Mouse (Mus musculus): ENCODE results near the gene Znrf3.

- TF ChIP-seq GATA1 (IDR thresholded peaks at IDR 0.05; ENCODE audit: borderline replicate concordance, low read length) (no peak), FLI1 (IDR thresholded peaks at IDR 0.05; ENCODE audit: low read length) (no peak)
Measured at GRCm38 (mm10) chr11:5353032-5353431, 91.6 kb downstream of the Znrf3 start.

All from megakaryocyte, embryonic 14.5 days (primary cell).